8 mouse cellular contexts compared by ENCODE assay signal in the genomic region with DNA sequence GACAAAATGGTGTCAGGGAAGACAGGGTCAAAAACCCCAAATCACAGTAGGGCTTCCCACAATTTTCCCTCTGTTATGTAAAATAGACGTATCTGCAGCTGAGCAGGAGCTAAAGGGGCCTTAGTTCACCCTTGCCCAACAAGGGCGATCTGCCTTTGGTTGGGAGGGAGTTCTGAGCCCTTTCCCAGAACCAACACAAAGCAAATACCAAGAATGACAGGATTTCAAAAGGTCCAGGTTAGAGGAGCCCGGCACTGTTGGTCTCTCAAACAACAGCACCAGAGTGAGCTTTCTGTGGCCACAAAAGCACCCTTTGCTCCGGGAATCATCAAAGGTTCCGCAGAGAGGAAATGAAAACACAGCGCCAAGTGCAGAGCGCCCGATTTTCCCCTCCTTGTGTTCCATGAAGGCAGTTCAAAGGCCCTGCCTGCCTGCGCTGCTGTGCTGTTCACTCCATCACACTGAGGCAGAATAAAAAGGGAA. TPM values are rescaled to one million over a fixed set of nuclear protein-coding genes. Genes with fewer than 3 reads are reported as not detected.
DNase-seq lines count a peak whose midpoint lies in the region; ATAC-seq and TF ChIP-seq lines count a peak whose summit lies in the region.

No protein-coding gene starts in this region.

- no peak overlapping the region for H3K9ac ChIP-seq in kidney, embryonic 15.5 days
- H3K9ac ChIP-seq in hindbrain, embryonic 16.5 days (ENCODE audit: low read depth, low read length): no peak overlapping the region
- H3K9ac ChIP-seq in midbrain, postnatal 0 days (replicated peaks; ENCODE audit: low read length, poor library complexity, severe bottlenecking): no peak overlapping the region

- H3K27ac ChIP-seq in kidney, adult 2 months (ENCODE audit: insufficient read depth, low read depth, low read length): no peak overlapping the region
- no peak overlapping the region for H3K27ac ChIP-seq in kidney, embryonic 15.5 days
- peak overlapping the region; percentile 73; the same call in 1 of the 2 replicates for H3K27ac ChIP-seq in cortical plate, adult 2 months (ENCODE audit: insufficient read depth, low read length)
- H3K27ac ChIP-seq in hindbrain, embryonic 16.5 days (ENCODE audit: low read depth, low read length): 0 out of 2 replicates have a peak overlapping the region, but pooled peaks have one; percentile 24
- H3K27ac ChIP-seq in midbrain, postnatal 0 days (ENCODE audit: low read depth, low read length): no peak overlapping the region

- DNase-seq in kidney, adult 2 months: peak; percentile 71
- DNase-seq in midbrain, postnatal 0 days (ENCODE audit: low spot score): peak; percentile 48
- DNase-seq in retina, embryonic 14.5 days (ENCODE audit: low spot score): no peak
- no peak for DNase-seq in gastrocnemius, postnatal 10 days
- no peak for DNase-seq in cerebellum, adult 18-20 months

- 42% methylated on average over 9 of the region's 9 CpGs for whole genome bisulfite sequencing in kidney, adult 2 months
- 20% methylated on average over 9 of the region's 9 CpGs for WGBS in kidney, embryonic 15.5 days
- 6% methylated on average over 9 of the region's 9 CpGs for WGBS in hindbrain, embryonic 16.5 days
- 14% methylated on average over 9 of the region's 9 CpGs for WGBS in midbrain, postnatal 0 days

- no peaks in the 10 kb centered on the region for H3K36me3 ChIP-seq in kidney, adult 2 months (ENCODE audit: control insufficient read depth, insufficient read depth, low read length)
- H3K36me3 ChIP-seq in kidney, embryonic 15.5 days: no peaks in the 10 kb centered on the region
- no peaks in the 10 kb centered on the region for H3K36me3 ChIP-seq in hindbrain, embryonic 16.5 days (ENCODE audit: control insufficient read depth, insufficient read depth, low read length)
- H3K36me3 ChIP-seq in midbrain, postnatal 0 days (ENCODE audit: insufficient read depth, low read length): no peaks in the 10 kb centered on the region

- TF ChIP-seq POLR2A in kidney, adult 2 months (IDR thresholded peaks at IDR 0.05; ENCODE audit: low read depth, low read length): no peak
- TF ChIP-seq POLR2A in cortical plate, adult 2 months (IDR thresholded peaks at IDR 0.05; ENCODE audit: extremely low read depth, insufficient read depth, low read length): no peak

- no peak overlapping the region for H3K4me3 ChIP-seq in kidney, adult 2 months (ENCODE audit: insufficient read depth, low read depth, low read length)
- no peak overlapping the region for H3K4me3 ChIP-seq in kidney, embryonic 15.5 days (replicated peaks)
- H3K4me3 ChIP-seq in cortical plate, adult 2 months (ENCODE audit: insufficient read depth, low read length): no peak overlapping the region
- no peak overlapping the region for H3K4me3 ChIP-seq in hindbrain, embryonic 16.5 days (ENCODE audit: low read length)
- H3K4me3 ChIP-seq in midbrain, postnatal 0 days (ENCODE audit: low read depth, low read length): no peak overlapping the region

- no peak for ATAC-seq in kidney, embryonic 15.5 days (replicated peaks; ENCODE audit: low FRiP score)
- peak; percentile 64; the same call in 1 of the 2 replicates for ATAC-seq in hindbrain, embryonic 16.5 days
- no peak for ATAC-seq in midbrain, postnatal 0 days (ENCODE audit: low FRiP score)

- H3K4me2 ChIP-seq in kidney, embryonic 15.5 days: no peak overlapping the region
- H3K4me2 ChIP-seq in hindbrain, embryonic 16.5 days (ENCODE audit: low read length): no peak overlapping the region
- no peak overlapping the region for H3K4me2 ChIP-seq in midbrain, postnatal 0 days (ENCODE audit: low read depth, low read length, poor library complexity, severe bottlenecking)

- TF ChIP-seq CTCF in kidney, adult 2 months (conservative IDR thresholded peaks at IDR 0.05; ENCODE audit: insufficient read depth, insufficient read length, low read depth, low read length): no peak
- no peak for TF ChIP-seq CTCF in cortical plate, adult 2 months (IDR thresholded peaks at IDR 0.05; ENCODE audit: extremely low read depth, insufficient read depth, low read length)
- TF ChIP-seq CTCF in midbrain, postnatal 0 days (IDR thresholded peaks at IDR 0.05): no peak; the same call in 1 of the 2 replicates

- no peaks in the 10 kb centered on the region for H3K9me3 ChIP-seq in kidney, embryonic 15.5 days (replicated peaks)
- no peaks in the 10 kb centered on the region for H3K9me3 ChIP-seq in hindbrain, embryonic 16.5 days (ENCODE audit: control insufficient read depth, low read length)
- H3K9me3 ChIP-seq in midbrain, postnatal 0 days (ENCODE audit: low read length): no peaks in the 10 kb centered on the region

- H3K27me3 ChIP-seq in kidney, adult 2 months (replicated peaks; ENCODE audit: control insufficient read depth, insufficient read depth, low read length): no peaks in the 10 kb centered on the region
- no peaks in the 10 kb centered on the region for H3K27me3 ChIP-seq in kidney, embryonic 15.5 days
- no peaks in the 10 kb centered on the region for H3K27me3 ChIP-seq in hindbrain, embryonic 16.5 days (replicated peaks; ENCODE audit: control insufficient read depth, insufficient read depth, low read length)
- H3K27me3 ChIP-seq in midbrain, postnatal 0 days (ENCODE audit: insufficient read depth, low read length): no peaks in the 10 kb centered on the region

- peaks cover 7% of the 10 kb centered on the region for H3K4me1 ChIP-seq in kidney, adult 2 months (ENCODE audit: control insufficient read depth, insufficient read depth, low read length)
- peaks cover 8% of the 10 kb centered on the region; the same call in 1 of the 2 replicates for H3K4me1 ChIP-seq in kidney, embryonic 15.5 days
- peaks cover 7% of the 10 kb centered on the region for H3K4me1 ChIP-seq in cortical plate, adult 2 months (ENCODE audit: control insufficient read depth, insufficient read depth, low read length)
- H3K4me1 ChIP-seq in hindbrain, embryonic 16.5 days (ENCODE audit: control insufficient read depth, insufficient read depth, low read depth, low read length): peaks cover 5% of the 10 kb centered on the region; the same call in 1 of the 2 replicates
- peaks cover 5% of the 10 kb centered on the region; the same call in 1 of the 2 replicates for H3K4me1 ChIP-seq in midbrain, postnatal 0 days (ENCODE audit: insufficient read depth, low read length)

RNA-seq across cellular contexts. Expression of gene Slc22a23, which starts 57.3 kb away (rescaled TPM):
- polyA plus RNA-seq in kidney, adult 2 months (2012; rRNA removed): 76.1 and 90.7 TPM in 2 replicates
- polyA plus RNA-seq in kidney, embryonic 15.5 days (2015; fragmentation: Nextera tagmentation; extraction: Ambion mirVana): 2.4 and 2.6 TPM in 2 replicates
- polyA plus RNA-seq in cortical plate, adult 2 months (2012; rRNA removed): 48.1 and 54.4 TPM in 2 replicates
- polyA plus RNA-seq in hindbrain, embryonic 16.5 days (2015; fragmentation: Nextera tagmentation; extraction: Ambion mirVana): 14.9 and 15.6 TPM in 2 replicates
- 145 TPM in 2 replicates for total RNA-seq in midbrain, postnatal 0 days (2014; rRNA removed)
- polyA plus RNA-seq in midbrain, postnatal 0 days (2015; fragmentation: Nextera tagmentation; extraction: Ambion mirVana): 13.2 and 14.9 TPM in 2 replicates
- total RNA-seq in gastrocnemius, postnatal 10 days (2021): 10 to 100 TPM; 10.3 to 10.9 TPM

Comparison
In these comparisons a context has a peak if more than half of its experiments do, and no peak if none do; other contexts are left out.
1. DNase-seq: peak in kidney, adult 2 months (single experiment) and midbrain, postnatal 0 days (single experiment); none in retina, embryonic 14.5 days (single experiment), gastrocnemius, postnatal 10 days (single experiment) and cerebellum, adult 18-20 months (0 of 2).
2. H3K27ac ChIP-seq: peak in cortical plate, adult 2 months (single experiment) and hindbrain, embryonic 16.5 days (single experiment); none in kidney, adult 2 months (single experiment), kidney, embryonic 15.5 days (single experiment) and midbrain, postnatal 0 days (single experiment).